Mouse (Mus musculus) midbrain, postnatal 0 days (tissue): ENCODE measurements at regions not wholly inside any gene's neighbourhood (a gene's known extent, or its start where the extent isn't known, plus 50 kb on each side); places are given as distances from the start of the nearest gene placed in this dataset.
A peak's percentile ranks its signal among the peaks of the same experiment; 100 is the strongest.
"Not testable (repeated sequence)": the region's sequence is repeated elsewhere in the genome, so short reads cannot be mapped to it uniquely, and the experiment has no call there.

Experiments used
- ATAC-seq: fragments of 200-750 bp; cut with Nextera tagmentation; 2 replicates; pipeline ENCODE4 v1.8.0; 2017; ENCODE audit warnings: moderate number of reproducible peaks, mild to moderate bottlenecking, moderate TSS enrichment, moderate library complexity; ENCODE audit not compliant: low FRiP score
- DNase-seq: peaks from one replicate; pipeline ENCODE4 v3.0.0-alpha.2; 2015; ENCODE audit warnings: low spot score
- H3K27ac ChIP-seq: fragments of 300-500 bp; sonication (generic); 2 replicates; pipeline ENCODE4 v1.5.1; 2014; ENCODE audit warnings: low read depth, mild to moderate bottlenecking, low read length, mixed read lengths
- H3K27me3 ChIP-seq: fragments of 300-500 bp; sonication (generic); 2 replicates; pipeline ENCODE4 v1.6.1; 2014; ENCODE audit warnings: low read length, control low read depth, mixed read lengths; ENCODE audit not compliant: insufficient read depth
- H3K36me3 ChIP-seq: fragments of 300-500 bp; sonication (generic); 2 replicates; pipeline ENCODE4 v1.6.1; 2014; ENCODE audit warnings: low read length, control low read depth, mixed read lengths; ENCODE audit not compliant: insufficient read depth
- H3K4me1 ChIP-seq: fragments of 300-500 bp; sonication (generic); 2 replicates; pipeline ENCODE4 v1.6.1; 2014; ENCODE audit warnings: mild to moderate bottlenecking, control low read depth, antibody characterized with exemption, low read length, mixed read lengths; ENCODE audit not compliant: insufficient read depth
- H3K4me2 ChIP-seq: fragments of 300-500 bp; sonication (generic); 2 replicates; pipeline ENCODE4 v1.6.1; 2014; ENCODE audit warnings: low read depth, mild to moderate bottlenecking, low read length, mixed read lengths; ENCODE audit not compliant: poor library complexity, severe bottlenecking
- H3K4me3 ChIP-seq: fragments of 300-500 bp; sonication (generic); 2 replicates; pipeline ENCODE4 v1.5.1; 2014; ENCODE audit warnings: low read depth, mild to moderate bottlenecking, low read length, moderate library complexity
- H3K9ac ChIP-seq: fragments of 300-500 bp; sonication (generic); replicated peaks from 2 replicates; pipeline ENCODE4 v1.6.1; 2014; ENCODE audit warnings: mild to moderate bottlenecking, low read length, moderate library complexity, mixed read lengths; ENCODE audit not compliant: poor library complexity, severe bottlenecking
- H3K9me3 ChIP-seq: fragments of 300-500 bp; sonication (generic); 2 replicates; pipeline ENCODE4 v1.6.1; 2016; ENCODE audit warnings: low read length, control low read depth
- CTCF ChIP-seq: IDR thresholded peaks from 2 replicates; pipeline ENCODE4 v1.5.1; 2016; ENCODE audit warnings: antibody characterized with exemption, mild to moderate bottlenecking
- WGBS: fragments of 180-500 bp; shearing (Covaris S2); extraction: QIAGEN DNeasy Blood & Tissue Kit; methylation state at CpG from one replicate; pipeline ENCODE4 v1.1.7; 2014; 5-methylcytosine and 5-hydroxymethylcytosine counted together

DNA sequence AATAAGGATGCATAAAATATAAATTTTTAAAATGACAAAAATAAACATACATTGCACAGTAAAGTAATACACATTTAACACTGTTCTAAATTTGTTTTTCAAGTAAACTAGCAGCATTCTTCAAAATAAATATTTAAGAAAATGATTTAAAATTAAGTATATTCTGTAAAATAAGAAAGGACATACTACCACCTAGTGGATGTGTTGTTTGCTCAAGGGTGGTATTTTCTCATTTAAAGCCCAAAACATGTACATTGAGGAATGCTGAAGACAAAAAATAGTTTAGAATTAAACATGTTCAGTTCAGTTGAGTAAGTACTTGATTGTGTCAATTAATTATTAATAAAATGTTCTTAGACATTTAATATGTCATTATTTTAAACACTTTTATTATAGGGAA, 306.6 kb upstream of the Gm21833 start:
- no peak overlapping the region for H3K9ac ChIP-seq
- H3K27me3 ChIP-seq: no peaks in the 10 kb centered on the region
- no peaks in the 10 kb centered on the region for H3K9me3 ChIP-seq
- DNase-seq: peak; percentile 28
- H3K4me1 ChIP-seq: no peaks in the 10 kb centered on the region
- peak; percentile 69 for TF ChIP-seq CTCF
- ATAC-seq: no peak
- no peaks in the 10 kb centered on the region for H3K36me3 ChIP-seq
- H3K4me2 ChIP-seq: no peak overlapping the region
- H3K27ac ChIP-seq: no peak overlapping the region
- no peak overlapping the region for H3K4me3 ChIP-seq

DNA sequence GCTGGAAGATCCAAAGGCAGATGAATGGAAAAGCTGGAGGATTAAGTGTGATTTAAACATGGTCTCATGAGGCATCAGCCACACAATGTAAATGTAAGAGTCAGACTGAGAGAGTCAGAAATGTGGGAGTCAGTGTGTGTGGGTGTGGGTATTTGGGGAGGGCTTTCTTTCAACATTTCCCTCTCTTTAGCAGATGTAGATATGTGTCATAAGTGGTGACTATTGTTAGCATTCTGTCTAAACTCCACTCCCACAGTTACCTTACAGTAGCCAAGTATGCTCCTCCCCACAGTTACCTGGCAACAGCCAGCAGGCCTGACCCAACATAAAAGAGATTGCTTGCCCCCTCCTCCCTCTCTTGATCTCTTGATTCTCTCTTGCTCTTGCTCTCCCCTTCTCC, 263.8 kb upstream of the Gm21833 start:
- Histone ChIP-seq H3K36me3 (no peaks in the 10 kb centered on the region), H3K27me3 (no peaks in the 10 kb centered on the region)
- ATAC-seq: no peak

DNA sequence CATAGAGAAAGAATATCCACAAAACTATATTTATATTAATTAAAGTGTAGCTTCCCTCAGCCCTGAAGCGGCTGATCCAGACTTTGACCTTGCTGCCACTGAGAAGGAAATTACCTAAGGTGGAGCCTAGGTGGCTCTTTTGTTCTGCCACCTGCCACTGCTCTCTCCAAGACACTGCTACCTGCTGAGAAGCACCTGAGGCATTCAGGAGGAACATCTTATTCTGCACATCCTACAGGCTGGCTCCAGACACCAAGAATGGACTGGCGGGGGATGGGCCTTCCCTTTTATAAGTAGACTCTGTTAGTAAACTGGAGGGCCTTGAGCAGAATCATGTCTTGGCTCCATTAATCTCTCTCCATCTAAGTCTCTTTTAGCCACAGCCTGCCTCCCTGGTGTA, 231.7 kb upstream of the Gm21833 start:
- H3K4me1 ChIP-seq, H3K4me2 ChIP-seq, H3K9ac ChIP-seq, H3K27ac ChIP-seq, H3K4me3 ChIP-seq, ATAC-seq, H3K27me3 ChIP-seq, H3K9me3 ChIP-seq, DNase-seq, H3K36me3 ChIP-seq: not testable (repeated sequence)
- 82% methylated on average over 2 of the region's 2 CpGs for WGBS

More for the DNA sequence above, 263.8 kb upstream of the Gm21833 start:
- TF ChIP-seq CTCF: no peak
- Histone ChIP-seq H3K27ac (no peak overlapping the region), H3K4me2 (no peak overlapping the region), H3K4me3 (no peak overlapping the region), H3K9ac (no peak overlapping the region), H3K9me3 (no peaks in the 10 kb centered on the region), H3K4me1 (no peaks in the 10 kb centered on the region)
- no peak for DNase-seq

DNA sequence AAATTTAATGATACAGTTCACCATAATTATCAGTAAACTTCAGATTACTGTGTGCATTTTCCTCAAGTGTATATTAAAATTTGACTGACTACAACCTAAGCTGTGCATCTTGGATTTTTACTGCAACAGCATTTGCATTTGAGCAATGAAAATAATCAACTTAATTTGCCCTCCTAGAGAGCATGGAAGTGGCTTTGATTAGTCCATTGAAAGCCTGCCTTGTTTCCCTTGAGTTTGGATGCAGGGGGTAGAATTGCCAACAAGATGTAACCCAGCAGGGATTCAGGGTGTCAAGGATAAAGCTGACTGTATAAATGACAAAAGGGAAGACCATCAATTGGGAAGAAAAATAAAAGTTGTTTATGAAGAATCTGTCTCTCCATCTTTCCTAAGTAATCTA, 226.1 kb upstream of the Gm21833 start:
- ATAC-seq (no peak), DNase-seq (no peak)
- Histone ChIP-seq H3K36me3 (no peaks in the 10 kb centered on the region), H3K4me2 (no peak overlapping the region), H3K9ac (no peak overlapping the region), H3K27me3 (no peaks in the 10 kb centered on the region), H3K9me3 (no peaks in the 10 kb centered on the region), H3K27ac (no peak overlapping the region), H3K4me3 (no peak overlapping the region), H3K4me1 (no peaks in the 10 kb centered on the region)
- no peak for TF ChIP-seq CTCF
